Mouse (Mus musculus): ENCODE results near the gene Gm42674.

GRCm38 (mm10) chr3:90639511-90640154 is 37.9 kb downstream of the Gm42674 start:
- TF ChIP-seq GATA1 (IDR thresholded peaks at IDR 0.05; ENCODE audit: low read length) (no peak), TAL1 (IDR thresholded peaks at IDR 0.05; ENCODE audit: low read length) (no peak)

Measured in erythroblast, embryonic 14.5 days (primary cell).